Mouse (Mus musculus) heart, adult 11 months (tissue): ENCODE data around the gene Keap1.
"Not testable (repeated sequence)": the region's sequence is repeated elsewhere in the genome, so short reads cannot be mapped to it uniquely, and the experiment has no call there.

Experiments used
- DNase-seq: peaks from one replicate; pipeline ENCODE4 v3.0.0; 2022

Gene Keap1

GRCm38 (mm10) chr9:21225415-21225758, 13.8 kb downstream of the Keap1 start:
- no peak for DNase-seq

- DNase-seq: peak; percentile 93
Measured at GRCm38 (mm10) chr9:21224576-21225414, 14.4 kb downstream of the Keap1 start.

GRCm38 (mm10) chr9:21223906-21224305, 15.3 kb downstream of the Keap1 start:
- DNase-seq: no peak

- not testable (repeated sequence) for DNase-seq
Measured at GRCm38 (mm10) chr9:21223490-21223889, 15.7 kb downstream of the Keap1 start.

GRCm38 (mm10) chr9:21221383-21221929, 17.7 kb downstream of the Keap1 start:
- peak; percentile 91 for DNase-seq

- peak; percentile 99 for DNase-seq
Measured at GRCm38 (mm10) chr9:21220490-21221382, 18.4 kb downstream of the Keap1 start.

GRCm38 (mm10) chr9:21219820-21220219, 19.3 kb downstream of the Keap1 start:
- no peak for DNase-seq

- DNase-seq: peak; percentile 87
Measured at GRCm38 (mm10) chr9:21216050-21216841, 22.9 kb downstream of the Keap1 start.

GRCm38 (mm10) chr9:21213617-21214190, 25.5 kb downstream of the Keap1 start:
- no peak for DNase-seq

GRCm38 (mm10) chr9:21211624-21212023, 27.5 kb downstream of the Keap1 start:
- DNase-seq: no peak

GRCm38 (mm10) chr9:21210821-21211220, 28.3 kb downstream of the Keap1 start:
- no peak for DNase-seq

GRCm38 (mm10) chr9:21208626-21209025, 30.5 kb downstream of the Keap1 start:
- no peak for DNase-seq

GRCm38 (mm10) chr9:21206848-21207247, 32.3 kb downstream of the Keap1 start:
- DNase-seq: no peak

GRCm38 (mm10) chr9:21204528-21205272, 34.5 kb downstream of the Keap1 start:
- DNase-seq: no peak

GRCm38 (mm10) chr9:21204156-21204527, 35.0 kb downstream of the Keap1 start:
- DNase-seq: no peak

GRCm38 (mm10) chr9:21198960-21199359, 40.2 kb downstream of the Keap1 start:
- no peak for DNase-seq

- no peak for DNase-seq
Measured at GRCm38 (mm10) chr9:21197981-21198380, 41.2 kb downstream of the Keap1 start.

- DNase-seq: no peak
Measured at GRCm38 (mm10) chr9:21196521-21197433, 42.4 kb downstream of the Keap1 start.

GRCm38 (mm10) chr9:21195736-21196505, 43.2 kb downstream of the Keap1 start:
- DNase-seq: not testable (repeated sequence)
